Comparison of ENCODE assay signal across 12 mouse cellular contexts in genomic region chr2:65441110-65441509, GRCm38 (mm10).
DNase-seq lines count a peak whose midpoint lies in the region; ATAC-seq and TF ChIP-seq lines count a peak whose summit lies in the region.
"Had no signal": no experiment of that assay in that cellular context is flagged by ENCODE, and none has a peak within 500 bp of the region (broad histone marks: within the 10 kb centered on the region; RNA-seq: fewer than 3 reads in every experiment).

No protein-coding gene starts in this region.

- DNase-seq in heart, adult 8-10 months (ENCODE audit: low spot score) = peak; percentile 16
- DNase-seq in heart, embryonic 10.5 days (ENCODE audit: low spot score) = no peak
- DNase-seq: cerebellum, adult 9-10 months; thymus, postnatal 36 days had no signal

- no peaks in the 10 kb centered on the region for H3K36me3 ChIP-seq in heart, embryonic 10.5 days
- H3K36me3 ChIP-seq in midbrain, embryonic 13.5 days = no peaks in the 10 kb centered on the region
- H3K36me3 ChIP-seq in midbrain, embryonic 15.5 days (replicated peaks) = no peaks in the 10 kb centered on the region
- no peaks in the 10 kb centered on the region for H3K36me3 ChIP-seq in heart, embryonic 16.5 days (ENCODE audit: control insufficient read depth, insufficient read depth)
- H3K36me3 ChIP-seq: embryonic facial prominence, embryonic 12.5 days; limb, embryonic 13.5 days had no signal

- no peak overlapping the region for H3K4me3 ChIP-seq in heart, embryonic 10.5 days
- no peak overlapping the region for H3K4me3 ChIP-seq in midbrain, embryonic 13.5 days (replicated peaks)
- no peak overlapping the region for H3K4me3 ChIP-seq in midbrain, embryonic 15.5 days
- H3K4me3 ChIP-seq in heart, embryonic 16.5 days (ENCODE audit: low read length) = no peak overlapping the region
- no peak overlapping the region for H3K4me3 ChIP-seq in olfactory bulb, adult 2 months (ENCODE audit: insufficient read depth, low read depth, low read length)
- H3K4me3 ChIP-seq: embryonic facial prominence, embryonic 12.5 days; limb, embryonic 13.5 days had no signal

- H3K9me3 ChIP-seq in heart, embryonic 10.5 days = no peaks in the 10 kb centered on the region
- no peaks in the 10 kb centered on the region for H3K9me3 ChIP-seq in midbrain, embryonic 13.5 days
- H3K9me3 ChIP-seq in midbrain, embryonic 15.5 days = no peaks in the 10 kb centered on the region
- no peaks in the 10 kb centered on the region for H3K9me3 ChIP-seq in heart, embryonic 16.5 days (replicated peaks; ENCODE audit: control insufficient read depth, low read length)
- H3K9me3 ChIP-seq: embryonic facial prominence, embryonic 12.5 days; limb, embryonic 13.5 days had no signal

- H3K9ac ChIP-seq in midbrain, embryonic 13.5 days (replicated peaks) = no peak overlapping the region
- H3K9ac ChIP-seq in midbrain, embryonic 15.5 days = no peak overlapping the region
- no peak overlapping the region for H3K9ac ChIP-seq in heart, embryonic 16.5 days (ENCODE audit: low read length)
- H3K9ac ChIP-seq: embryonic facial prominence, embryonic 12.5 days; limb, embryonic 13.5 days had no signal

- TF ChIP-seq CTCF in olfactory bulb, adult 2 months (IDR thresholded peaks at IDR 0.05; ENCODE audit: insufficient read depth, low read depth, low read length) = no peak

- no peaks in the 10 kb centered on the region for H3K27me3 ChIP-seq in heart, embryonic 10.5 days (ENCODE audit: insufficient read depth, poor library complexity, severe bottlenecking)
- no peaks in the 10 kb centered on the region for H3K27me3 ChIP-seq in midbrain, embryonic 13.5 days
- H3K27me3 ChIP-seq in midbrain, embryonic 15.5 days (replicated peaks) = no peaks in the 10 kb centered on the region
- H3K27me3 ChIP-seq in heart, embryonic 16.5 days (ENCODE audit: control insufficient read depth, insufficient read depth, low read length) = no peaks in the 10 kb centered on the region
- H3K27me3 ChIP-seq: embryonic facial prominence, embryonic 12.5 days; limb, embryonic 13.5 days had no signal

- peaks cover 12% of the 10 kb centered on the region; the same call in 1 of the 2 replicates for H3K4me1 ChIP-seq in heart, embryonic 10.5 days
- H3K4me1 ChIP-seq in midbrain, embryonic 13.5 days (replicated peaks) = peaks cover 7% of the 10 kb centered on the region
- peaks cover 7% of the 10 kb centered on the region; the same call in 1 of the 2 replicates for H3K4me1 ChIP-seq in midbrain, embryonic 15.5 days
- H3K4me1 ChIP-seq in heart, embryonic 16.5 days (ENCODE audit: control insufficient read depth, insufficient read depth, low read length) = peaks cover 11% of the 10 kb centered on the region
- peaks cover 3% of the 10 kb centered on the region for H3K4me1 ChIP-seq in olfactory bulb, adult 2 months (ENCODE audit: control insufficient read depth, insufficient read depth, low read length)
- H3K4me1 ChIP-seq: embryonic facial prominence, embryonic 12.5 days; limb, embryonic 13.5 days had no signal

- no peak overlapping the region for H3K27ac ChIP-seq in heart, embryonic 10.5 days
- no peak overlapping the region for H3K27ac ChIP-seq in midbrain, embryonic 13.5 days
- H3K27ac ChIP-seq in midbrain, embryonic 15.5 days = no peak overlapping the region
- 0 out of 2 replicates have a peak overlapping the region, but pooled peaks have one; percentile 3 for H3K27ac ChIP-seq in heart, embryonic 16.5 days (ENCODE audit: low read length)
- peak overlapping the region; percentile 88 for H3K27ac ChIP-seq in olfactory bulb, adult 2 months (ENCODE audit: insufficient read depth, low read depth, low read length)
- H3K27ac ChIP-seq: embryonic facial prominence, embryonic 12.5 days; limb, embryonic 13.5 days had no signal

- WGBS in heart, embryonic 10.5 days = 84% methylated on average over 6 of the region's 6 CpGs
- WGBS in midbrain, embryonic 13.5 days = 64% methylated on average over 6 of the region's 6 CpGs
- 67% methylated on average over 6 of the region's 6 CpGs for WGBS in midbrain, embryonic 15.5 days
- 81% methylated on average over 6 of the region's 6 CpGs for WGBS in heart, embryonic 16.5 days
- 48% methylated on average over 6 of the region's 6 CpGs for WGBS in olfactory bulb, adult 2 months

- H3K4me2 ChIP-seq in midbrain, embryonic 13.5 days (replicated peaks) = no peak overlapping the region
- no peak overlapping the region for H3K4me2 ChIP-seq in midbrain, embryonic 15.5 days
- no peak overlapping the region for H3K4me2 ChIP-seq in heart, embryonic 16.5 days (ENCODE audit: low read depth, low read length)
- H3K4me2 ChIP-seq: embryonic facial prominence, embryonic 12.5 days; limb, embryonic 13.5 days had no signal

- ATAC-seq in midbrain, embryonic 13.5 days = peak; percentile 65; the same call in 1 of the 2 replicates
- no peak for ATAC-seq in midbrain, embryonic 15.5 days (replicated peaks)
- ATAC-seq in heart, embryonic 16.5 days (replicated peaks; ENCODE audit: extremely low read depth, insufficient read depth, low FRiP score) = peak; percentile 50; the same call in 1 of the 2 replicates
- no peak for ATAC-seq in megakaryocyte, adult 5-6 weeks (ENCODE audit: poor library complexity, severe bottlenecking)
- ATAC-seq: inflammation-experienced regulatory T-cells, adult 6 months had no signal

- no peak for TF ChIP-seq POLR2A in olfactory bulb, adult 2 months (IDR thresholded peaks at IDR 0.05; ENCODE audit: insufficient read depth, low read depth, low read length)

Comparison
In these comparisons a context has a peak if more than half of its experiments do, and no peak if none do; other contexts are left out.
1. H3K27ac ChIP-seq: peak in heart, embryonic 16.5 days (single experiment) and olfactory bulb, adult 2 months (single experiment); none in heart, embryonic 10.5 days (single experiment), midbrain, embryonic 13.5 days (single experiment) and midbrain, embryonic 15.5 days (single experiment).
2. ATAC-seq: peak in midbrain, embryonic 13.5 days (single experiment) and heart, embryonic 16.5 days (single experiment); none in midbrain, embryonic 15.5 days (single experiment) and megakaryocyte, adult 5-6 weeks (single experiment).